Mouse (Mus musculus) R1 (cell line): ENCODE results near the gene Efr3b.
"Not testable (repeated sequence)": the region's sequence is repeated elsewhere in the genome, so short reads cannot be mapped to it uniquely, and the experiment has no call there.

Experiments
- DNase-seq: peaks from one replicate; pipeline ENCODE4 v3.0.0-alpha.2; 2018; ENCODE audit warnings: low read depth, low spot score

Gene Efr3b

GRCm38 (mm10) chr12:3981350-3982131, 57.2 kb downstream of the Efr3b start:
- peak; percentile 99 for DNase-seq

- DNase-seq, result no peak
Measured at GRCm38 (mm10) chr12:3980991-3981349, 57.7 kb downstream of the Efr3b start.

GRCm38 (mm10) chr12:3973169-3973568, 65.5 kb downstream of the Efr3b start:
- not testable (repeated sequence) for DNase-seq

GRCm38 (mm10) chr12:3968380-3968779, 70.3 kb downstream of the Efr3b start:
- DNase-seq, result peak; percentile 51

- DNase-seq, result no peak
Measured at GRCm38 (mm10) chr12:3967196-3967595, 71.5 kb downstream of the Efr3b start.

- peak; percentile 67 for DNase-seq
Measured at GRCm38 (mm10) chr12:3960553-3960952, 78.2 kb downstream of the Efr3b start.

DNA sequence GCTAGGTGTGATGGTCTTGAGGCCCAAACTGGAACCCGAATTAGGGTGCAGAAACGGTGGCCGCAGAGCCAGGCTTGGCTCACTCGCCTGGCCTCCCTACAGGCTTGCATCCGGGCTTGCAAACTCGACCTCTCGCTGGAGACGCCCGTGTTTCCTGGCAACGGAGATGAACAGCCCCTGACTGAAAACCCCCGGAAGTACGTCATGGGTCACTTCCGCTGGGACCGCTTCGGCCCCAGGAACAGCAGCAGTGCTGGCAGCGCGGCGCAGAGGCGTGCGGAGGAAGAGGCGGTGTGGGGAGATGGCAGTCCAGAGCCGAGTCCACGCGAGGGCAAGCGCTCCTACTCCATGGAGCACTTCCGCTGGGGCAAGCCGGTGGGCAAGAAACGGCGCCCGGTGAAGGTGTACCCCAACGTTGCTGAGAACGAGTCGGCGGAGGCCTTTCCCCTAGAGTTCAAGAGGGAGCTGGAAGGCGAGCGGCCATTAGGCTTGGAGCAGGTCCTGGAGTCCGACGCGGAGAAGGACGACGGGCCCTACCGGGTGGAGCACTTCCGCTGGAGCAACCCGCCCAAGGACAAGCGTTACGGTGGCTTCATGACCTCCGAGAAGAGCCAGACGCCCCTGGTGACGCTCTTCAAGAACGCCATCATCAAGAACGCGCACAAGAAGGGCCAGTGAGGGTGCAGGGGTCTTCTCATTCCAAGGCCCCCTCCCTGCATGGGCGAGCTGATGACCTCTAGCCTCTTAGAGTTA, 78.7 kb downstream of the Efr3b start:
- DNase-seq, result peak; percentile 98

DNA sequence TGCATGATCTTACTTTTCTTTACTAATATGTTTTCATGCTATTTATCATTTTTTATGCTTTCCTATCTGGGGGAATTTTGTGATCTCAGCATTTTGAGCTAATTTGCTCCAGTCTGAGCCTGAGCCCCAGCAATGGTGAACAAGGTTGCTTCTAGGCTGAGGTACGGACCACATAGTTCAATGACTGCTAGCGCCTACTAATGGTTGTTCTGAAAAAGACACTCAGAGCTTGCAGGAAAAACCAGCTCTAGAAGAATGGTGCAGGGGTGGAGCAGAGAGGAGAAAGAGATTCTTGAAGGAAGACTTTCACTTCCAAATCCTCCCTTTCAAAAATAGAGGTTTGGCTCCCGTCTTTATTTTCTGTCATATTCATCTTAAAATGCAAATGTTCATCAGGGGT, 82.4 kb downstream of the Efr3b start:
- DNase-seq, result peak; percentile 86

- DNase-seq, result peak; percentile 67
Measured at GRCm38 (mm10) chr12:3955371-3955770, 83.3 kb downstream of the Efr3b start.

GRCm38 (mm10) chr12:3954651-3955050, 84.1 kb downstream of the Efr3b start, which contains the start of gene Pomc:
Gene Pomc, plus strand, starts transcription at chr12:3954951.
- no peak for DNase-seq

- DNase-seq, result no peak
Measured at GRCm38 (mm10) chr12:3947503-3947902, 91.2 kb downstream of the Efr3b start.

DNA sequence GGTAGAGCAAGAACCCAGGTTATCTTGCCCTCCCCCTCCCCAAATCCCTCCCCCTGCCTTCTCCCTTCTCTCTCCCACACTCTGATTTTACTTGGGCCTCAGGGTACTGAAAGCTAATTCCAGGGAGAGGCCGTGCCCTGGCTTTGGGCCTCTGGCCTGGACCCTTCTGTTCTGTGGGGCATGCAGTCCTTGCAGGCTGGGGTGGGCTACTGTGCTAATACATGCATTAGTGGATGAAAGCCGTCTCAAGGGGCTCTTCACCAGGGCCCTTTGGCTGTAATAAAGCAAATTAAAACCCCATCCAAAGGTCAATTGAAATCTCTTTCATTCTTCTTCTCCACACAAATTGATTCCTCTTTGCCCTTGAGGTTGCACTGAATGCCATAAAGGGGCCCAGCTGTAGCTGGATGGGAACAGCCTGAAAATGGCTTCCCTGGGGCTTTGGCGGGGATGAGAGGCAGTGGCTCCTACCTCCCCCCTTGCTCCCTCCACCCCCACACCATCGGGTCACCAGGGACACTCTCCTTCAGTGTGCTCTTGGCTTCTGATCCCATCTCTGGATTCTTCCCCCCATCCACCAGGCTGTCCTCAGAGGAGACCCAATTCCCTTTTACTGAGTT, 94.2 kb downstream of the Efr3b start:
- DNase-seq, result no peak

GRCm38 (mm10) chr12:3942026-3942425, 96.7 kb downstream of the Efr3b start:
- no peak for DNase-seq

- not testable (repeated sequence) for DNase-seq
Measured at GRCm38 (mm10) chr12:3930090-3930865, 108.4 kb downstream of the Efr3b start.

DNA sequence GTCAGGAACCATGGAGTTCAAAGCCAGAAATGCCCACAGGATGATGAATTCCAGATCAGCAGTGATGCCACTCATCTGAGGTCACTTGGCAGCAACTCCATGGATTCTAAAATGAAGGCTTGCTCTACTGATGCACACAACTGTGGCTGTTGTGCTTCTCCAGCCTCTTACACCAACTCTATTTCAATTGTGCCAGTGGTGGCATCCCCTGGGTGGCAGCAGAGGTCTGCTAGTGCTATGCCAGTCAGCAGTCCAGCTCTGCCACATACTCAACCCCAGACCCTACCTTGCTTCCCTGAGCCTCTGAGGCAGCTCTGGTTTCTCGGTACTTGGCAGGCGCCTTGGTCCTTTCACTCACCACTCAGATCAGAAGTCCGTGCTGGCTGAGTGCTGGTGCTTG, 109.9 kb downstream of the Efr3b start:
- DNase-seq, result no peak

- DNase-seq, result peak; percentile 68
Measured at GRCm38 (mm10) chr12:3926127-3926526, 112.6 kb downstream of the Efr3b start.

- no peak for DNase-seq
Measured at GRCm38 (mm10) chr12:3919423-3919822, 119.3 kb downstream of the Efr3b start.

DNA sequence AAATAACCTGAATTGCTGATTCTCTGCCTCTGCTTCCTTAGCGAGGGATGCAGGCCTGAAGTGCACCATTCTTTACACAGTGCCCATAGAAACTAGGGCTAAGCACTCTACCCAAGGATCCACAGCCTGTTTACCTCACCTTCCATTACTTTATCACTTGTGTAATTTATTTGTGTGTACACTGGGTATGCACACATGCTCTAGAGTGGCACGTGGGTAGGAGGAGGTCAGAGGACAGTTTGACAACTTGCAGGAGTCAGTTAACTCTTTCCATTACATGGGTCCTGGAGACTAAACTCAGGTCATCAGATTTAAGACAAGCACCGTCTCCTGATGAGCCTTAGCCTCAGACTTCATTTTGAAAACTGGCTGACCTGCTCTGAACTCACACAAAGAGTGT, 120.1 kb downstream of the Efr3b start:
- DNase-seq, result no peak

- DNase-seq, result no peak
Measured at GRCm38 (mm10) chr12:3917668-3918341, 120.9 kb downstream of the Efr3b start.

GRCm38 (mm10) chr12:3915852-3916251, 122.9 kb downstream of the Efr3b start:
- DNase-seq, result no peak
